Mouse (Mus musculus): Measurements from ENCODE around the gene Slc35c2. TPM values are rescaled to one million over a fixed set of nuclear protein-coding genes. Genes with fewer than 3 reads are reported as not detected.

The Slc35c2 gene
- polyA plus RNA-seq, 1 experiment from 2014 or later: 67.3 TPM

DNA sequence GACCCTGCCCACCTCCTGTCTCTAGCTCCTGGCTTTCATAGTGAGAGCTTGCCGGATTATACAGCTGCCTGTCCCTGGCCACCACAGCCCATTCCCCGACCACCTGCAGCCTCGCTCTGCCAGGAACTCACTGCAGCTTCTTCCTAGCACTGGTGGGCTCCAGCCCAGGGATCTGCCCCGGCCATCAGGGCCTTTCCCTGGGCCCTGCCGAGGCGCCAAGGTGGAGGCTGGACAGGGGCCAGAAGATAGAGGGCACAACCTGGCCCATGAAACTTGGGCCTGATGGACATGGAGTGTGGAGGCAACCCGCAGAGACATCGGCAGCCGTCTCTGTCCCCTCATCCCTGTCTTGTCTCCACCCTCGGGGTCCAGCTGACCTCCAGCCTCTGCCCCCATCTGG, 31.5 kb downstream of the Slc35c2 start:
- Histone ChIP-seq H3K36me3 (ENCODE audit: control insufficient read depth, insufficient read depth, low read length) (no peaks in the 10 kb centered on the region), H3K9ac (ENCODE audit: low read length) (no peak overlapping the region), H3K4me3 (replicated peaks; ENCODE audit: low read length) (no peak overlapping the region), H3K4me1 (ENCODE audit: control insufficient read depth, insufficient read depth, low read length) (no peaks in the 10 kb centered on the region), H3K4me2 (ENCODE audit: low read depth, low read length) (no peak overlapping the region), H3K27me3 (ENCODE audit: control insufficient read depth, insufficient read depth, low read length) (peaks cover 20% of the 10 kb centered on the region), H3K27ac (ENCODE audit: low read length) (no peak overlapping the region), H3K9me3 (replicated peaks; ENCODE audit: control insufficient read depth, low read length) (no peaks in the 10 kb centered on the region)
- 73% methylated on average over 10 of the region's 10 CpGs for WGBS
- 0 out of 2 replicates have a peak, but pooled peaks have one; percentile 30 for ATAC-seq (ENCODE audit: insufficient read depth, low FRiP score)

DNA sequence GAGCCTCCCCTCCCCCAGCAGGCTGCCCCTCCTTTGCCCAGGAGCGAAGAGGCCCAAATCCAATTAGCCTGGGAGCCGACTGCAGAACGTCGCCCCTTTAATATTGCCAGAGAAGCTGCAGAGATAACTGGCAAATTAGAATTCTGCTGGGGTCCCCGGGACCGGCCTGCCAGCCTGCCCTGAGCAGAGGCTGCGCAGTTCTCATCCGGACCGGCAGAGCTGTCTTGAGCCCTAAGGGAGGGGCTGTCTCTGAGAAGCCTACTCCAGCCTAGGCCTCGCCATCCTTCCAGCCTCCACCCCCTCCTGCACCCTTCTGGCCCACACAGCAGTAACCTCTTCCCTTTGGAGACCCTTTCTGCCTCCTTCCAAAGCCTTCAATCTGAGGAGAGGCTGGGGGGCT, 33.8 kb downstream of the Slc35c2 start:
- H3K9me3 ChIP-seq (replicated peaks; ENCODE audit: control insufficient read depth, low read length): no peaks in the 10 kb centered on the region
- H3K9ac ChIP-seq (ENCODE audit: low read length): no peak overlapping the region
- WGBS: 12% methylated on average over 10 of the region's 10 CpGs
- H3K36me3 ChIP-seq (ENCODE audit: control insufficient read depth, insufficient read depth, low read length): no peaks in the 10 kb centered on the region
- no peak overlapping the region for H3K4me2 ChIP-seq (ENCODE audit: low read depth, low read length)
- no peaks in the 10 kb centered on the region for H3K4me1 ChIP-seq (ENCODE audit: control insufficient read depth, insufficient read depth, low read length)
- no peak overlapping the region for H3K27ac ChIP-seq (ENCODE audit: low read length)
- ATAC-seq (ENCODE audit: insufficient read depth, low FRiP score): no peak
- H3K27me3 ChIP-seq (ENCODE audit: control insufficient read depth, insufficient read depth, low read length): peaks cover 20% of the 10 kb centered on the region
- no peak overlapping the region for H3K4me3 ChIP-seq (replicated peaks; ENCODE audit: low read length)

- H3K36me3 ChIP-seq (ENCODE audit: control insufficient read depth, insufficient read depth, low read length): no peaks in the 10 kb centered on the region
- H3K9me3 ChIP-seq (replicated peaks; ENCODE audit: control insufficient read depth, low read length): no peaks in the 10 kb centered on the region
- ATAC-seq (ENCODE audit: insufficient read depth, low FRiP score): no peak
- 69% methylated on average over 8 of the region's 8 CpGs for WGBS
- H3K4me2 ChIP-seq (ENCODE audit: low read depth, low read length): no peak overlapping the region
- H3K27ac ChIP-seq (ENCODE audit: low read length): no peak overlapping the region
- H3K4me1 ChIP-seq (ENCODE audit: control insufficient read depth, insufficient read depth, low read length): no peaks in the 10 kb centered on the region
- no peak overlapping the region for H3K9ac ChIP-seq (ENCODE audit: low read length)
- H3K27me3 ChIP-seq (ENCODE audit: control insufficient read depth, insufficient read depth, low read length): peaks cover 20% of the 10 kb centered on the region
- H3K4me3 ChIP-seq (replicated peaks; ENCODE audit: low read length): no peak overlapping the region
Observed at GRCm38 (mm10) chr2:165253269-165253668, 34.4 kb downstream of the Slc35c2 start.

- H3K4me3 ChIP-seq (replicated peaks; ENCODE audit: low read length): no peak overlapping the region
- no peak for ATAC-seq (ENCODE audit: insufficient read depth, low FRiP score)
- no peaks in the 10 kb centered on the region for H3K9me3 ChIP-seq (replicated peaks; ENCODE audit: control insufficient read depth, low read length)
- 46% methylated on average over 9 of the region's 9 CpGs for WGBS
- no peak overlapping the region for H3K4me2 ChIP-seq (ENCODE audit: low read depth, low read length)
- no peak overlapping the region for H3K9ac ChIP-seq (ENCODE audit: low read length)
- peaks cover 20% of the 10 kb centered on the region for H3K27me3 ChIP-seq (ENCODE audit: control insufficient read depth, insufficient read depth, low read length)
- H3K36me3 ChIP-seq (ENCODE audit: control insufficient read depth, insufficient read depth, low read length): no peaks in the 10 kb centered on the region
- no peak overlapping the region for H3K27ac ChIP-seq (ENCODE audit: low read length)
- no peaks in the 10 kb centered on the region for H3K4me1 ChIP-seq (ENCODE audit: control insufficient read depth, insufficient read depth, low read length)
Observed at GRCm38 (mm10) chr2:165252801-165253200, 34.9 kb downstream of the Slc35c2 start.

- WGBS: 78% methylated on average over 8 of the region's 8 CpGs
- ATAC-seq (ENCODE audit: insufficient read depth, low FRiP score): no peak
- H3K4me2 ChIP-seq (ENCODE audit: low read depth, low read length): no peak overlapping the region
- H3K36me3 ChIP-seq (ENCODE audit: control insufficient read depth, insufficient read depth, low read length): no peaks in the 10 kb centered on the region
- no peaks in the 10 kb centered on the region for H3K9me3 ChIP-seq (replicated peaks; ENCODE audit: control insufficient read depth, low read length)
- no peaks in the 10 kb centered on the region for H3K4me1 ChIP-seq (ENCODE audit: control insufficient read depth, insufficient read depth, low read length)
- H3K27me3 ChIP-seq (ENCODE audit: control insufficient read depth, insufficient read depth, low read length): peaks cover 21% of the 10 kb centered on the region
- H3K4me3 ChIP-seq (replicated peaks; ENCODE audit: low read length): no peak overlapping the region
- no peak overlapping the region for H3K27ac ChIP-seq (ENCODE audit: low read length)
- H3K9ac ChIP-seq (ENCODE audit: low read length): no peak overlapping the region
Observed at GRCm38 (mm10) chr2:165252381-165252780, 35.3 kb downstream of the Slc35c2 start.

DNA sequence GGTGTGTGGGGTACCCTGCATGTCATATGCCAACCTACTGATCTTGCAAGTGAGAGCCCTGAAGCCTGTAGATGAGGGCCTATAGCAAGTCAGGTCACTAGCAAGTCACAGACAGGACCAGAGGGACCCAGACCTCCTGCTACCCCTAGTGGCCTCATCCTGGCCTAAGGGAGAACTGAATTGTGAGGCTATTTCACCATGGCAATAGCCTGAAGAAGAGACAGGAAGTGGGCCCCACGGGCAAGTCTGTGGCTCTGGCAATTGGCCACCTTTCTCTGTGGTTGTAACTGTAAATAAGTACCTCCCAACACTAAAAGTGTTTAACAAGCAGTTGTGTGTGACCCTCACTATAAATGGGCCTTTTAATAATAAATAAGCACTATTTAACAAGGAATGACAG, 36.8 kb downstream of the Slc35c2 start:
- Histone ChIP-seq H3K9ac (ENCODE audit: low read length) (no peak overlapping the region), H3K4me2 (ENCODE audit: low read depth, low read length) (no peak overlapping the region), H3K4me3 (replicated peaks; ENCODE audit: low read length) (no peak overlapping the region), H3K27ac (ENCODE audit: low read length) (no peak overlapping the region), H3K36me3 (ENCODE audit: control insufficient read depth, insufficient read depth, low read length) (no peaks in the 10 kb centered on the region), H3K27me3 (ENCODE audit: control insufficient read depth, insufficient read depth, low read length) (peaks cover 28% of the 10 kb centered on the region), H3K9me3 (replicated peaks; ENCODE audit: control insufficient read depth, low read length) (no peaks in the 10 kb centered on the region), H3K4me1 (ENCODE audit: control insufficient read depth, insufficient read depth, low read length) (no peaks in the 10 kb centered on the region)
- no peak for ATAC-seq (ENCODE audit: insufficient read depth, low FRiP score)
- WGBS: 34% methylated on average over 1 of the region's 1 CpGs

DNA sequence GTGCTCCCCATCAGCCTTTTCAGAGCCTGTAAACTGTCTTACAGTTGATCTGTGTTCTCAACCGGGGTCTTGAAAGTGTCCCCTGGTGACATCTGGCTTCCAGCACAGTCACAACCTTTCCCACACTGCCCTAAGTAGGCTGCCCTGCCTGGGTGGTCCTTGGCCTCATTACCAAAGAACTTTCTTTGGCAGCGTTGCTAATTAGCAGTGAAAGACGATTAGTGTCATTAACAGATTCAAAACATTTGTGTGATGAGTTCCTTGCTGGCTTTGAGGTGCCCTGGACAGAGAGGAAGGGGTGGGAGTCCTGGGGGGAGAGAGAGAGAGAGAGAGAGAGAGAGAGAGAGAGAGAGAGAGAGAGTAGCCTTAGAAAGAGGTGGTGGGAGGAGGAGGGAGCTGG, 38.7 kb downstream of the Slc35c2 start:
- no peak for ATAC-seq (ENCODE audit: insufficient read depth, low FRiP score)
- 12% methylated on average over 3 of the region's 3 CpGs for WGBS
- H3K9ac ChIP-seq (ENCODE audit: low read length): no peak overlapping the region
- H3K27ac ChIP-seq (ENCODE audit: low read length): no peak overlapping the region
- H3K36me3 ChIP-seq (ENCODE audit: control insufficient read depth, insufficient read depth, low read length): no peaks in the 10 kb centered on the region
- H3K9me3 ChIP-seq (replicated peaks; ENCODE audit: control insufficient read depth, low read length): no peaks in the 10 kb centered on the region
- H3K4me2 ChIP-seq (ENCODE audit: low read depth, low read length): no peak overlapping the region
- no peak overlapping the region for H3K4me3 ChIP-seq (replicated peaks; ENCODE audit: low read length)
- H3K27me3 ChIP-seq (ENCODE audit: control insufficient read depth, insufficient read depth, low read length): peaks cover 34% of the 10 kb centered on the region
- no peaks in the 10 kb centered on the region for H3K4me1 ChIP-seq (ENCODE audit: control insufficient read depth, insufficient read depth, low read length)

- no peak overlapping the region for H3K4me2 ChIP-seq (ENCODE audit: low read depth, low read length)
- 0 out of 2 replicates have a peak, but pooled peaks cover 3% of the 10 kb centered on the region for H3K4me1 ChIP-seq (ENCODE audit: control insufficient read depth, insufficient read depth, low read length)
- no peaks in the 10 kb centered on the region for H3K36me3 ChIP-seq (ENCODE audit: control insufficient read depth, insufficient read depth, low read length)
- H3K9me3 ChIP-seq (replicated peaks; ENCODE audit: control insufficient read depth, low read length): no peaks in the 10 kb centered on the region
- no peak for ATAC-seq (ENCODE audit: insufficient read depth, low FRiP score)
- WGBS: 13% methylated on average over 11 of the region's 11 CpGs
- H3K27ac ChIP-seq (ENCODE audit: low read length): no peak overlapping the region
- no peak overlapping the region for H3K9ac ChIP-seq (ENCODE audit: low read length)
- H3K27me3 ChIP-seq (ENCODE audit: control insufficient read depth, insufficient read depth, low read length): peaks cover 42% of the 10 kb centered on the region
- no peak overlapping the region for H3K4me3 ChIP-seq (replicated peaks; ENCODE audit: low read length)
Observed at GRCm38 (mm10) chr2:165246349-165246748, 41.3 kb downstream of the Slc35c2 start.

DNA sequence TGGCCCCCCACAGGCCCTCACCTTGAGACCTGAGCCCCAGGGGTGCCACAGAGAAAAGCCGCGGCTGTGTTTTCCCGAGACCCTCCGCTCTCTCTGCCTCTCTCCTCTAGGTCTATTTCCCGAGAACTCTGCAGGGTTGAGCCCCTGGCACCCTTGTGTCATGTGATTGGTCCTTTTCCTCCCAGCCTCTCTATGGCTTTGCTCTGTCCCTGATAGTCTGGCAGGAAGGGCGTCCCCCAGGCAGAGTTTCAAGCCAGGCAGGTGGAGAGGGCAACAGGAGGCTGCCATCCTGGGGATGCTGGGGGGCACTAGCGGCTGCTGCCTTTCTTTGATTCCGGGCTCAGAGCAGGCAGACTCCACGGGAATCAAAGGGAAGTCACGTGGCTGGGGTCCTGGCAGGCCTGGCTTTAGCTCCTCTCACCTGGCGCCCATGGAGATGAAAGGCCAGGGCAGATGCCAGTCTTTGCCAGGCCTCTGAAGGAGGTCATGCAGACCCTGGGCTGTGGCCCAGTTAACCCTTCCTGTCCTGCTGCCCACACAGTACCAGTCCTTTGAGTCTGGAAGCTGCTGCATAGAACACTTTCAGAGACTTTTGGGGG, 44.4 kb downstream of the Slc35c2 start:
- Histone ChIP-seq H3K4me2 (ENCODE audit: low read depth, low read length) (no peak overlapping the region), H3K9me3 (replicated peaks; ENCODE audit: control insufficient read depth, low read length) (no peaks in the 10 kb centered on the region), H3K4me1 (ENCODE audit: control insufficient read depth, insufficient read depth, low read length) (0 out of 2 replicates have a peak, but pooled peaks cover 3% of the 10 kb centered on the region), H3K4me3 (replicated peaks; ENCODE audit: low read length) (no peak overlapping the region), H3K27me3 (ENCODE audit: control insufficient read depth, insufficient read depth, low read length) (peaks cover 72% of the 10 kb centered on the region), H3K27ac (ENCODE audit: low read length) (no peak overlapping the region), H3K9ac (ENCODE audit: low read length) (no peak overlapping the region), H3K36me3 (ENCODE audit: control insufficient read depth, insufficient read depth, low read length) (no peaks in the 10 kb centered on the region)
- ATAC-seq (ENCODE audit: insufficient read depth, low FRiP score): no peak
- WGBS: 3% methylated on average over 11 of the region's 11 CpGs
